Mouse (Mus musculus) urinary bladder, adult 18-20 months (tissue): Measurements from ENCODE around the gene Cyfip2.

Source experiments
- DNase-seq, 2 experiments: peaks; one replicate each; pipeline ENCODE4 v3.0.0; 2022; ENCODE audit warnings: low spot score in 2 of 2, mixed read lengths in 2 of 2

The Cyfip2 gene

DNA sequence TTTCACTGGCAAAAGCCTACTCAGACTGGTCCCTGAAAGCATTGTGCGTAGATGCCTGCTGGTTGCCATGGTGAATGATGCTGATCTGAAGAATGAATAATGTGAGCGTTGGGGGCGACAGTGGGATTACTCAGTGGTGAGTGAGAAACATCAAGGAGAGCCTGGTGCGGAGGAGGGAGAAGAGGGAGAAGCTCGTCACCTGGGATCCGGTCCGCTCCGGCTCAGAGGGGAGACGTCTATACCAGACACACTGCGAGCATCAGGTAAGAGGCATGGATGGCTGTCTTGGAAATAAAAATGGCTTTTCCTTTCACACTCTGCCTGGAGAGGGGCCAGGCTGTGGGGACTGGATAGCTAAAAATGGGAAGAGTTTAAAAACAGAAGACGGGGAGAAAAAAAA is 77.3 kb downstream of the Cyfip2 start, which contains the start of gene Fndc9:
Gene Fndc9, plus strand, starts transcription at position 198 of the 400 bp plus-strand sequence.
- DNase-seq = no peak

DNA sequence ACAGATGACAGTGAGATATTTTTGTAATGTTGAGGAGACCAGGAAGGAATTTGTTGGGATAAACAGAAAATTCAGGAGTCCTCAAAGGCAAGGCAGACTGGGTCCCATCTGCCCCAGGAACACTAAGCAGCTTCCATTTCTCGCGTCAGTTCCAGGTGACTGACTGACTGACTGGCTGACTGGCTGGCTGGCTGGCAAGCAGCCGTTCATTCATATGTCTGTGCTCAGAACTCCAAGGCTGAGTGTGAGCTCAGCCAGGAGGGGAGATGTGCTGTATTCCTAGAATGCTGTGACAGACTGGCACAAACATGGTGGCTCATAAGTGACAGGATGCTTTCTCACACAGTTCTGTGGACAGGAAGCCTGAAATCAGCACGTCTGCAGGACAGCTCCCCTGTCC is 78.7 kb downstream of the Cyfip2 start:
- DNase-seq = no peak

DNA sequence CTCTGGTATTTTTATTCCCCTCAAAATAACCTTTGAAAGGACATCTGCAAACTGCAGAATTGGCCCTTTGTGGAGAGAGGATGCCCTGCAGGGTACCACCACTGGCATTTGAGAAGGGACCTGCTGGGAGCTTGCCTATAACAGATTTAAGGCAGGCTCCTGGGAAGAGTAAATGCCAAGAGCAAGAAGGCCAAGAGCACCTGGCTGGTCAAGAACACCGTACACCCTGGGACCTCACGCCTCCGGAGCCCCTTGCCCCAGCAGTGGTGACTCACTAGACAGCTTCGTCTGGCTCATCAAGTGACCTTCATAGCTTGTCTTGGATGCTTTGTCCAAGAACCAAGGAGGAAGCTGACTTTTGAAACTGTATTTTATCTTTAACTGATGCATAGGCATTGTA is 79.9 kb downstream of the Cyfip2 start:
- DNase-seq = no peak

DNA sequence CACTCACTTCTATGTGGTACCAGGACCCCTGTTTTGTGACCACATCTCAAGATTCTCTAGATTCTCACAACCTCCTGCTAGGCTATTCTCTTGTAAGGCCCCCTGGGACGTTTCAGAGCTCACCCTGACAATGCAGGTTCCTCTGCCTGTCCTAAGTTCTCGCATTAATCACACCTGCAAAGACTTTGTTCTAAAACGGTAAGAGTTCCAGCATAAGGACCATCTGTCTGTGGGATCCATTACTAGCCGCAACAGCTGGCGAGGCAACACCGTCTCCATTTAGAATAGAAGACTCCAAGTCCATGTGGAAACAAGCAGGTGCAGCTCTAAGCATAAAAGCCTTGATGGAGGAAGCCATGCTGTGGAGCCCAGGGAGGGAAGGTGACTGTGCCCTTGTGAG is 82.5 kb downstream of the Cyfip2 start:
- no peak for DNase-seq

DNA sequence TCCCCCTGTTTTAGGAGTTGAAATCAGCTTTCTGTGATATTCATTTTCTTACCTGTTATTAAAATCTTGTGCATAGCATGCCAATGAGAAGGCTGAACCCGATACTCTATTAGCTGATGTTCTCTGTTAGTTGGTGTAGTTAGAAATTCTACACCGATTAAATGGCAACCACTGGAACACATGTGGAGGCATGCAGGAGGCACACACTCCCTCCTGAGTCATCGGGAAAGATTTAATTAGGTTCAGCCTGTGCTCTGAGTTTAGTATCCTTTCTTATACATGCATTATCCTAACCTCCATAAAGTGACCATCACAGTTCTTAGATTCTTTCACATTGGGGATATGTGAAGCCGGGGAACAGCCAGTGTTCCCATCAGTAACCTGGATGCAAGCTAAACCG is 87.3 kb downstream of the Cyfip2 start:
- DNase-seq = no peak

DNA sequence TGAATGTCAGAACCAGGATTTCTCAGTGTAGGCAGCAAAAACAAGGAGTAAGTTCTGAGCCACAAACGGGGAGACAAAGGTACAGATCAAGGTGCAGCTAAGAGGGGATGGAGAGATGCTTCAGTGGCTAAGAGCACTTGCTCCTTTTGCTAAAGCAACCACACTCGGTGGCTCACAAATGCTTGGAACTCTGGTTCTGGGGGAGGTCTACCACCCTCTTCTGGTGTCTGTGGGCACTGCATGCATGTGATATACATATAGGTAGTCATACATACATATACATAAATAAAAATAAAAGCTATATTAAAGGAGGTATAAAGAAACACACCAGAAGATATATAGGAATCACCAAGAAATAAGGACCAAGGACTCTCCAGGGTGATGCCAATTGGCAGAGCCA is 89.1 kb downstream of the Cyfip2 start:
- DNase-seq = no peak

DNA sequence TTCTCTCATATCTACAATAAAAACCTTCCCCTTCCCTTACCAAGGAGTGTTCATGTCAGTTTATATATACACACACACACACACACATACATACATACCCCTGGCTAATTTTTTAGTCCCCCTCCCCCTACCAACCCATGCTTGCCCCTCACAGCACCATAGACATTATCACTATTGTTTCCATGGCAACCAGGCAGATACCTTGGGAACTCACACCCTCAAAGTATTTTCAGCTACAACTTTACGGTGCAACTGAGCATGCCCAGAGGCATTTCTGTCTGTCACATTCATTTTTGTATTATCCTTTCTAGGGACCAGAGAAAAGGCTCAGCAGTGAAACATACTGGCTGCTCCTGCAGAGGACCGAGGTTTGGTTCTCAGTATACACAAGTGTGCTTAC is 92.4 kb downstream of the Cyfip2 start:
- DNase-seq = no peak

DNA sequence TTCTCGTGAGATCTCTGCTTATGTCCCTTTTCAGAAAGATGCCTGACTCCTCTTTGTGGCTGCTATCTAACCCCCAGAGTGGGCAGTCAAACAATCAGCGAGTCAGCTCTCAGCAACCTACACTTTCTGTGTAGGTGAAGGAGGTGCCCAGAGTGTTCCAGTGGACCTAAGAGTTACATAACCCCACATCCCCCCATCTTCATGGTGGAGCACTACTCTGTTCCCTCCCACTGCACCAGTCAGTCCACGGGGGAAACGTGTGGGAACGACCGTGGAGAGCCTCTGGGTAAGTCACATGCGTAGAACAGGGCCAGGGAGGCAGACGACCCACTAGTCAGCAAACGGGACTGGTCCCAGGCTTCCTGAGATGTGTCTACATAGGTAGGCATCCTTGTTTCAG is 93.3 kb downstream of the Cyfip2 start:
- no peak for DNase-seq

DNA sequence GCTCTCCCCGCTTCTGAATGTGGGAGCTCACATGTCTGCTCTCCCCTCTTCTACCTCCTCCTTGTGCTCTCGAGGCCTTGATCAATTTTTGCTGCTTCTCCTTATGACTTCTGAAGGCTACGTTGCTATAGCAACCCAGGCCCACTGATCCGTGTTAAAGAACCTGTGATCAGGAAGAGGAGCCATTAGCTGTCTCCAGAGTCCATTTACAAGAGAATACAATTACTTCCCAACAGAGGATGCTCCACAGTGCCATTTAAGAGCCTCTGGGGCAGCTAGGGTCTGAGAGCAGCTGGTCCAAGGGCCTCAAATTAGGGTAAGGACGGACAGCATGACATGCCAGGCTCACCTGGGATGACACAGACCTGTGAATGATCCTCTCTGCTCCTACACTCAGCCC is 94.1 kb downstream of the Cyfip2 start:
- no peak for DNase-seq

DNA sequence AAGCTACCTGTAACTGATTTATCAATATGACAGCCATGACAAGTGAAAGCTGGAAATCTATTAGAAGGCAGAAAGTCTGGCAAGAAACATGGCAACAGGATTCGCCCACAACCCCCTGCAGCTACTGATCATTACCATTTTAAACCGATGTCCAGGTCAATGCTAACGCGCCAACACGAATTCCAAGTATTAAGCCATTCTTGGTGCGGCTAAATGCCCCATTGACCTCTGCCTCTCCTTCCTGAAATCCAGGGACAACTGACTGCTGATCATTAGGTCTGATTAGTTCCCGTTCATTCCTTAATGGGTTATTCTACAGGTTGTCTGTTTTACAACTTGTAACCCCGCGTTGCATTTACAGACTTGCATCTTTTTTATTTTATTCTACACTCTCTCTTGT is 95.0 kb downstream of the Cyfip2 start:
- no peak for DNase-seq

DNA sequence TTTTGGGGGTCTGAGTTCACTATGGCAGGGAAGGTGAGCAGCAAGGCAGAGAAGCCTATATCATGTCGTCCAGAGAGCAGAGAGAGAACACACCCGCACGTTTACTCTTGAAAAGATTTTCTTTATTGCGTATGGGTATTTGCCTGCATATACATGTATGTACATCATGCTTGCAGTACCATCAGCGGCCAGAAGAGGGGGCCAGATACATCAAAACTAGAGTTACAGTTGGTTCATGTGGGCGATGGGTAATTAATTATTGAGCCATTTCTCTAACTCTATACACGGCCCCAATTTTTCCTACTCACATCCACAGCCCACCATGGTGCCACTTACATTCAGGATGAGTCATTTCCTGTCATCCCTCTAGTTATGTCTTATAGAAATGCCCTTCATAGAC is 96.0 kb downstream of the Cyfip2 start:
- DNase-seq = no peak

DNA sequence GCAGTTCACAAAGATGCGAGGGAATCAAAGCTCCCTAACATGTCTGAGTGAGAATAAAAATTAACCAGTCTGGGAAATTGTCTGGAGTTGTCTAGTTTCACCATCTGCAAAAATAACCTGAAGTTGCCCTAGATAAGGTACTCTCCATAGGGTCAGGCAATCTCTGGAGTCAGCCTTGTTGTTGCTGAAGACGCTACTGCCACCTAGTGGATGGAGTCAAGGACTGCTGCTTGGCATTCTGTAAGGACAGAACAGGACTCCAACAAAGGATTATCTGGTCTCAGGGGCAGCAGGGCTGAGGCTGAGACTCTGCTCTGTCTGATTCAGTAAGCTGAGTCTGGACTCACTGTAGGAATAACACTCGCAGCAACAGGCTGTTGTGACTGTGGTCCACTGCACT is 97.3 kb downstream of the Cyfip2 start:
- peak in 1 of 2 experiments; percentile 48 for DNase-seq

DNA sequence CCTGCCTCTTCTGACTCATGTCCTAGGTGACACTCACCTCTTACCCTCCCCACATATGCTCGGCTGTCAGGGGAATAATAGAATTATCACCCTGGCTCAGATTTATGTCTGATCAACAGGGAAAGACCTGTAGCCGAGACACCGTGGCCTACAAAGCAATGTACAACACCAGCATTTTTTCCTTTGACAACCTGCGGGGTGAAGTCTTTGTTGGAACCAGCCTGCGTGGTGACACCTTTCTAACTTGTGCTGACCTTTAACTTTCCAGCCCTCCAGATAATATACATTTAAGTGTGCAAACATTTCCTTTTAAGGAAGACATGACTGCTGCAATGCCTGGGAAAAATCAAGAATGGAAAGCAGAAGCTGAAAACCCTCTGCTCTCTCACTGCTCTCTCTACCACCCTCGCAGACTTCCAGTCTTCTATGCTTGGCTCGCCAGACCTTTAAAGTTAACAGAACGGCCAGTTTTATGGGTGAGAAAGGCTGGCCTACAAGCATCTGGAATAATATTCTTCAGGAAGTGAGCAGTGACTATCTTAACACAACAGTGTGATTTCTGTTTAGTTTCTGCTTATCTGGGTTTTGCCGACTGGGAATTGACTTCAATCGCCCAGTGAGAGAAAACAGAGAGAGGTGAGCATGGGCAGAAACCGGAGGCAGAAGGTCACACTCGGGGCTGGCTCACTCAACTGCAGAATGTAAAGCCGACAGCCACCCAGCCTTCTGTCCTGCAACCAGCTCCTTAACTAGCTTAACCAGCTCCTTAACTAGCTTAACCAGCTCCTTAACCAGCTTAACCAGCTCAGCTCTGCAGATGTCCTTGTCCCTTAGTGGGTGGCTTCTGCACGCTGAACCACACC is 98.1 kb downstream of the Cyfip2 start:
- no peak for DNase-seq

DNA sequence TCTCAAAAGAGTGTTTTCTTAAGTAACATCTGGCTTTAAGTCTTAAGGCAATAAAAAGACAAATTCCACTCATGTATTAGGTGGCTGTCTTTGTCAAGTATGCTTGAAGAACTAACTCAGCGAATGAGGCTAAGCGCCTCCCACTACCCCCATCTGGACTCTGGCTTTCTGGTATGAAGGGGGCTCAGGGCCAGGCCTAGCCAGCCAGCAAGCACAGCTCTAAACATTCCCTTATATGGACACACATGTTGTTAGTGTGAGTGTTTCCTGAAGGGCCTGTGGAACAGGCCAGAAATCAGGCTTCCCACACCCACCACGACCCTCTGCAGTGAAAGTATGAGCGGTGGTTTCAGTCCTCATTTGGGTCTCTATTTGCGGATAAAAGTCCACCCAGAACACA is 98.8 kb downstream of the Cyfip2 start:
- no peak for DNase-seq

DNA sequence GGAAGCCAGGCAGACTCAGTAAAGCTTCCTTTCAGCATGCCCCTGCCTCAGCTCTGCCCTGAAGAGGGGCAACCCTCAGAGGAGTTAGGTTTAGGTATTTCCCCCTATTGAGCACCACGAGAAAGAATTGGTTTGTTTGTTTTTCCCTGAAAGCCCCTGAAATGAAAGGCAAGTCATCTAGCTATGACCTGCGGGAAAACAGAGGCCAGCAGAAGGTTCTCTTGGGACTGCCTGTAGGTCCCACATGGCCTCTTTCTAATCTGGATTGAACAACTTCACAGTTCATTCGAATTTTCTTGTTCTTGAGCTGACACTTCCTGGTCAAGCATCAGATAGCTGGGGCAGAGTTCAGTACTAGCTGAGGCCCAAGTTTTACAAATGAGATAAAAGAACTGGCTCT is 100.8 kb downstream of the Cyfip2 start:
- DNase-seq = no peak

DNA sequence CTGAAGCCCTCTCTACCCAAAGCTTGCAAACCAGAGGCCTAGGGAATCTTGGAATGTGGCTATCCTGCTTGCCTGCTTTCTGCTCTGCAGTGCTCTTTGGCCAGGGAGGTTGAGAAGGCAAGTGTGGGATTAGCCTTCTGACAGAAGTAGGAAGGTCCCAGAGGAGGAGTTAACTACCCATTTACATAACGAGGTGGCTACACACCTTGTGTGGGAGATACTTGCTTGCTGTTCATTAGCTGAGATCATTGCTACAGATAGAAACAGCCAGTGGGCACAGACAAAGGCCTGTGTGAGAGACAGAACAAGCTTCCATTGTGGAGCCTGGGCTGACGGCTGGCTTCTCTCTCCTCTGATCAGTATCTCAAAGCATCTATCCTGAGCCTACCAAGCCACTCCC is 102.8 kb downstream of the Cyfip2 start:
- no peak for DNase-seq

DNA sequence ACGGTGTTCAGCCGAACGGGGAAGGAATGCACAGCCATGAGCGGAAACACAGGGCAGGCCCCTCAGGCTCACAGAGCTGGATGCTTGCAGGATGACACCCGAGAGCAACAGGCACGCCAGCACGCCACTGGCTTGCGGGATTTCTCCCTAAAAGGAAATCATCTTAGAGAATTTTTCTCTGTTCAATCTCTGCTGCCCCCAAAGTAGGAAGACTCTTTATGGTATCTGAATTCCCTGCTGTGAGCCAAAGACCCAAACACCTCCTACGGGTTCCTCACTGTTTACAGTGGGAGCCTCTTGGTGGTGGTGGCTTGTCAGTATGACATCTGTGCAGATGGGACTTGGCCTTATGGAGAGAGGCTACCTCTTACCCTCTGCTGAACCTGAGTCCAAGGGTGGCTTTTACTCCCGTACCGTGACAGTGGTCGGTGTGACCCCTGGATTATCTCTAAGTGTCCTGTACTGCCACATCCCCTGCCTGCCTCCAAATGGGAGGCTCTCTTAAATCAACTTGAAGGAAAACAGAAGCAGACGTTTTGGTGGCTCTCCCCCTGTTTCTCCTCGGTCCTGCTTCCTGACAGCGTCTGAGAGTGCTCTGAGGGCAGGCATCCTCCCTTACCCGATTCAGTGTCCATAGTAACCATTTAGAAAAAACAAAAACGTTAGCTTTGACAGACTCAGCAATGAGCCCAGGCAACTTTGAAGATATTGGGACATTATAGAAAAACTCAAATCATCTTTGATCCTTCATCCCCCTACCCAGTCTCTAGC is 106.8 kb downstream of the Cyfip2 start:
- no peak for DNase-seq

DNA sequence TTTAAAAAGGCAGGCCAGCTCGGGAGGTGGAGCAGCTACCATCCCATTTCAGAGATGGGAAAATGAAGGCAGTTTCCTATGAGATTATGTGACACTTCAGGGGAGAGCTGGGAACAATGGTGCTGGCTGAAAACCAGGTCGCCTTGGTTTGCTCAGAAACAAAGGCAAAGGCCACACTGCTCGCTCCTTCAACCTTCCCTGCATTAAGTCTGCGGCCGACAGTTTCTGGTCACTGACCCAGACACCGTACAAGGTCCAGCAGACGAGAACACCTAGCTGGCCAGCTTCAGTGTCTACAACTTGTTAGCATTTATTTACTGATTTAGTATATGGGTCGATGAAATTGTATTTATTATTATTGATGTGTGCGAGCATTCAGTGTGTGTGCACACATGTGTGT is 107.8 kb downstream of the Cyfip2 start:
- no peak for DNase-seq

DNA sequence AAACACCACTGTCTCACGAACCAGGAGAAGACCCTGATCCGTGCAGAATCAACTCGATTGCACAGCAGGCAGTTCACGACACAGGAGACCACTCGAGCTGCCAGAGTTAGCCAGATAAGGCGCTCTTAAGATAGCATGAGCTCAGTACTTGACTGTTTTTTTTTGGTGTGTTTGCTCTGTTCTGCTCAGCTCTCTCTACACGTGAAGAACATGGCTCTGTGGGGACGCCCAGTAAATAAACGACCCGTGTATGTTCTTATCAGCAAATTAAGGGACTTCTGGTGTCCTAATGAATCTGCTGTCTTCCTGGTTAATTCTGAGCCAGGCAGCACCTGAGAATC is 110.1 kb downstream of the Cyfip2 start:
- no peak for DNase-seq

DNA sequence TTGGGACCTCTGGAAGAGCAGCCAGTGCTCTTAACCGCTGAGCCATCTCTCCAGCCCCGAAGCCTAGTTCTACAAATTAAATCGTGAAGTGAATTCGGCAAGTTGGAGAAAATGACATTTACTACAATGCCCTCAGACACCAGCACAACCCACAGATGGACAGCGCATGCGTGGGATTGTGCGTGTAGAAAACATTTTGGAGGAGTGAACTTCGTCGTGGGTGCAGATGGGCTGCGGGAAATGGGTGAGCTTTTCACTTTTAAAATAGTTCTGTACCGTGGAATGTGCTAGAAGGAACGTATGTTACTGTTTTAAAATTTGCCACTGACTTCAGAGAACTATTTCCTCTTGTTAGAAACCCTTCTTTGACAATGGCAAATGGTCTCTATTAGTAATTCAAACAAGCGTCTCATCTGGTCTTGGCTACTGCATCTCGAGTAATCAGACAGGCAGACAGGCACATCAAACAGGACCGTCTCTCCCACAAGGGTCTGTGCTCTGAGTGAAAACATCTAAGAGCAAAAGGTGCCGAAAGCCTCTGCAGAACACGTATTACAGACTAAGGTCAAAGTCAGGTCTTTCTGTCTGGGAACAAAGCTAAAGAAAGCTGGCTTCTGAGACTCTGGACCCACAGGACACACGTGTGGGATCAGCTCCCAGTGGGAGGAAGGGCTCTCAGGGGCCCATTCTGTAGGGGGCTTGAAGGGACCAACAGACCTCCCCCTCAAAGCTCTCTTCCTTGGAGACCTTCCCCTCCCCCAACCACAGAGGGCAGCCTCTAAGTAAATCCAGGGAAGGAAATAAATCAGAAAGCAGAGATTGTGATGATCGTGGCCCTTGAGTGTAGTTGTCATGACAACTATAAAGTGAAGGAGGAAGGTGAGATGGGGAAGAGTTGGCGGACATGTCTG is 110.8 kb downstream of the Cyfip2 start:
- no peak for DNase-seq

DNA sequence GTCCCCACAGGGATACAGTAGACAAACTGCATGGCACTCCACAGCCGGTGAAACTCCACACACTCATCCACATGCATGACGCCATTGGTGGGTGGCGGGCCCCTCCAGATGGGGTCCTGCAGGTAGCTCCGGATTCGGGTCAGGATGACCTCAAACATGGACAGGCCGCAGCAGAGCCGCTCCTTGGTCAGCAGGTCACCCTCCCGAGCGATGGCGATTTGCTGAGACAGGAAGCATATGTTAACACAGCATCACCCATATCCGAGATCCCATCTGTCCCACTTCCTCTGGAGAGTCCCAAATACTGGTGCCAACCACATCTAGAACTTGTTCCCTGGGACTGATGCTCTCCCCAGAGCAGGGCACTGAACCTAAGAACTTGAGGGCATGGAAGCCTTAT is 112.0 kb downstream of the Cyfip2 start:
- no peak for DNase-seq

DNA sequence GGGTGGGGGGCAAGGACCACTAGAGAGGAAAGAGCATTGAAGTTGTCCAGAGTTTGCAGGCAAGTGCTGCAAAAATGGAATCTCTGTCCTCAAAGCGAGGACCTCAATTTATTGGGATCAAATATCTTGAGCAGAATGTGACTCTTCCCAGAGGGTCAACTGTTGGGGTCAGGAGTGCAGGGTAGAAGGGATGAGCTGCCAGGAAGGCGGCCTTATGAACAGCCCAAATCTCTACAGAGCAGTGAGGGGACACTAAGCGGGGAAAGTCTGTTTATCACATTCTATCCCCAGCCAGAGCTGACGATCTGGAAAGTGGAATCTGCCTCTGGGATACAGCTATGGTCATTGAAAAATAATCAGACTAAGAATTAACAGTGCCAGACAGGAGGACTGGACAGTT is 118.5 kb downstream of the Cyfip2 start:
- DNase-seq = no peak
